12 mouse cellular contexts compared by ENCODE assay signal in genomic region chr11:120117626-120118025, GRCm38 (mm10).
"Had no signal": no experiment of that assay in that cellular context is flagged by ENCODE, and none has a peak within 500 bp of the region (broad histone marks: within the 10 kb centered on the region; RNA-seq: fewer than 3 reads in every experiment).

No protein-coding gene starts in this region.

- DNase-seq: retina, postnatal 1 day; right cerebral cortex, adult 18-20 months; right cerebral cortex, postnatal 14 days; right cerebral cortex, postnatal 25 days; right cerebral cortex, postnatal 4 days; spleen, adult 18-20 months; thymus, adult 18-20 months; thymus, adult 2 months; thymus, postnatal 14 days; thymus, postnatal 25 days; thymus, postnatal 36 days; thymus, postnatal 4 days had no signal
